Mouse (Mus musculus) liver, postnatal 0 days (tissue): ENCODE results near the gene Cabp4.

Source experiments
- CTCF ChIP-seq: sonication (generic); IDR thresholded peaks from 2 replicates; pipeline ENCODE4 v1.5.1; 2016; ENCODE audit warnings: antibody characterized with exemption, low read depth
- EP300 ChIP-seq: IDR thresholded peaks from 2 replicates; pipeline ENCODE4 v1.6.1; 2016; ENCODE audit warnings: antibody characterized with exemption, low read depth, mild to moderate bottlenecking

DNA sequence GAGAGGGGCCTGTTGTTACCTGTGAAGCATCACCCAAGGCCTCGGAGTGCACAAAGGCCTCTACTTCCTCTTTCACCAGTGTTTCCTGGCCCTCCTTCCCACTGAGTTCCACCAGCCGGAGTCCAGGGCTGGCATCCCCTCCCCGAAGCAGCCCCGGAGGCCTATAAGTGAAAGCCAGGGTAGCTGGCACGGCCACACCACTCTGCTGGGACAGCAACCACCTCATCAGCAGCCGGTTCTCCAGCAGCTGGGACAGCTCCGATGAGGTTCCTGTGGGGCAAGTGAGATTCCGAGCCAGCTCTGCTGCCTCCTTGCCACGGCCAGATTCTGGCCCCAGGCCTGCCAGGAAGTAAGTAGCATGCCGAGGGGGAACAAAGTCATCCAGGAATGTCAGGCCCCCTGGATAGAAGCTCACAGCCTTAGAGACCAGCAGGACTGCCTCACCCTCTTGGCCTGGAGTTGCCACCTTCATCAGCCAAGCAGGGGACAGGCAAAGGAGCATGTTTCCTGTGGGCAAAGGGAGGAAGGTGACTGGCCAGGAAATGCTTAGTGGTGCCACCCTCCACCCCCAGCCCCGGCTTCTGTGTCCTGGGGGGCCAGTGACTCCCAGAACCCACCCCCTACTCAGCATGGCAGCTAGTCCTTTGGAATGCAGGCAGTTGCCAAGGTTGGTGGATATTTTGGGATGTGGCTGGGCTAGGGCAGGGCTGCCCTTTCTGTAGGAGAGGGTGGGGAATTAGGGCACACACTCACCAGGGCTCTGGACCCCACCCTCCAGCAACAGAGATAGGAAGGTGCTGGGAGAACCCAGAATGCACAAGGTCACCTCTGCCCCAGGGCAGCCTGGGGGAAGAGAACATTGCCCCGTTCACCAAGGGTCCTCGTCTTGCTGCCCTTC, 27.8 kb upstream of the Cabp4 start:
- no peak for TF ChIP-seq CTCF
- TF ChIP-seq EP300 = no peak
